Comparison of ENCODE assay signal across 8 mouse cellular contexts in genomic region chr17:23672761-23673160, GRCm38 (mm10). TPM values are rescaled to one million over a fixed set of nuclear protein-coding genes. Genes with fewer than 3 reads are reported as not detected.
DNase-seq lines count a peak whose midpoint lies in the region; ATAC-seq lines count a peak whose summit lies in the region.

No protein-coding gene starts in this region.

- WGBS in forebrain, embryonic 13.5 days: 64% methylated on average over 3 of the region's 3 CpGs
- 51% methylated on average over 3 of the region's 3 CpGs for WGBS in liver, embryonic 13.5 days (ENCODE audit: insufficient replicate concordance)

- H3K4me3 ChIP-seq in erythroblast, embryonic 14.5 days (replicated peaks): peak overlapping the region; percentile 76
- peak overlapping the region; percentile 64 for H3K4me3 ChIP-seq in forebrain, embryonic 13.5 days
- H3K4me3 ChIP-seq in liver, embryonic 13.5 days (replicated peaks): peak overlapping the region; percentile 66

- no peak overlapping the region for H3K27ac ChIP-seq in forebrain, embryonic 13.5 days
- H3K27ac ChIP-seq in liver, embryonic 13.5 days: no peak overlapping the region

- H3K27me3 ChIP-seq in erythroblast, embryonic 14.5 days (ENCODE audit: control insufficient read depth): peaks cover 27% of the 10 kb centered on the region
- H3K27me3 ChIP-seq in forebrain, embryonic 13.5 days: peaks cover 26% of the 10 kb centered on the region
- H3K27me3 ChIP-seq in liver, embryonic 13.5 days: peaks cover 34% of the 10 kb centered on the region

- peak overlapping the region; percentile 67 for H3K4me2 ChIP-seq in forebrain, embryonic 13.5 days
- peak overlapping the region; percentile 83 for H3K4me2 ChIP-seq in liver, embryonic 13.5 days

- H3K9me3 ChIP-seq in erythroblast, embryonic 14.5 days (ENCODE audit: control insufficient read depth, low read length): no peaks in the 10 kb centered on the region
- no peaks in the 10 kb centered on the region for H3K9me3 ChIP-seq in forebrain, embryonic 13.5 days (replicated peaks)
- no peaks in the 10 kb centered on the region for H3K9me3 ChIP-seq in liver, embryonic 13.5 days (replicated peaks)

- H3K4me1 ChIP-seq in erythroblast, embryonic 14.5 days (ENCODE audit: control insufficient read depth): peaks cover 54% of the 10 kb centered on the region
- H3K4me1 ChIP-seq in forebrain, embryonic 13.5 days: peaks cover 42% of the 10 kb centered on the region
- peaks cover 50% of the 10 kb centered on the region for H3K4me1 ChIP-seq in liver, embryonic 13.5 days (replicated peaks)

- DNase-seq in 416B (ENCODE audit: low read depth): peak; percentile 17
- DNase-seq in liver, embryonic 13.5 days: no peak
- no peak for DNase-seq in urinary bladder, adult 18-20 months (ENCODE audit: low spot score in 2 of 2)
- DNase-seq in urinary bladder, adult 2 months (ENCODE audit: low spot score): no peak
- DNase-seq in right cerebral cortex, postnatal 4 days: no peak

- no peak overlapping the region for H3K9ac ChIP-seq in forebrain, embryonic 13.5 days
- H3K9ac ChIP-seq in liver, embryonic 13.5 days: peak overlapping the region; percentile 74

- no peak for ATAC-seq in erythroblast, adult 5-6 weeks (replicated peaks; ENCODE audit: low FRiP score, poor library complexity, severe bottlenecking)
- no peak for ATAC-seq in forebrain, embryonic 13.5 days
- no peak for ATAC-seq in liver, embryonic 13.5 days (ENCODE audit: low read depth)

- H3K36me3 ChIP-seq in erythroblast, embryonic 14.5 days (ENCODE audit: control insufficient read depth): peaks cover 32% of the 10 kb centered on the region
- H3K36me3 ChIP-seq in forebrain, embryonic 13.5 days (ENCODE audit: poor library complexity, severe bottlenecking): peaks cover 28% of the 10 kb centered on the region
- H3K36me3 ChIP-seq in liver, embryonic 13.5 days: peaks cover 25% of the 10 kb centered on the region

RNA-seq across cellular contexts. Expression of gene Hcfc1r1, which starts 0.6 kb away (rescaled TPM):
- polyA plus RNA-seq in erythroblast, embryonic 14.5 days (2012): 35.0 and 35.6 TPM in 2 replicates
- total RNA-seq in erythroblast, adult 5-6 weeks (2015; ENCODE audit: low replicate concordance): 8.6 and 28.0 TPM in 2 replicates
- total RNA-seq in erythroblast, adult 5-6 weeks (2017; ENCODE audit: low replicate concordance): 4.3 and 12.1 TPM in 2 replicates
- polyA plus RNA-seq in forebrain, embryonic 13.5 days (2015; fragmentation: Nextera tagmentation; extraction: Ambion mirVana): 56.8 and 60.3 TPM in 2 replicates
- polyA plus RNA-seq in liver, embryonic 13.5 days (2015; fragmentation: Nextera tagmentation; extraction: Ambion mirVana): 21.6 and 21.9 TPM in 2 replicates
- 136 and 183 TPM in 2 replicates for polyA plus RNA-seq in urinary bladder, adult 2 months (2012; rRNA removed)

RNA-seq across cellular contexts. Expression of gene Thoc6, which starts 0.9 kb away (rescaled TPM):
- polyA plus RNA-seq in erythroblast, embryonic 14.5 days (2012): 8.8 and 10.0 TPM in 2 replicates
- 7.3 and 21.5 TPM in 2 replicates for total RNA-seq in erythroblast, adult 5-6 weeks (2015; ENCODE audit: low replicate concordance)
- total RNA-seq in erythroblast, adult 5-6 weeks (2017; ENCODE audit: low replicate concordance): 5.4 and 5.7 TPM in 2 replicates
- polyA plus RNA-seq in forebrain, embryonic 13.5 days (2015; fragmentation: Nextera tagmentation; extraction: Ambion mirVana): 45.3 and 47.4 TPM in 2 replicates
- 27.6 and 27.8 TPM in 2 replicates for polyA plus RNA-seq in liver, embryonic 13.5 days (2015; fragmentation: Nextera tagmentation; extraction: Ambion mirVana)
- polyA plus RNA-seq in urinary bladder, adult 2 months (2012; rRNA removed): 13.2 and 16.9 TPM in 2 replicates

RNA-seq across cellular contexts. Expression of gene Tnfrsf12a, which starts 4.5 kb away (rescaled TPM):
- 0.05 TPM in 1 of 2 replicates, not detected in the other for polyA plus RNA-seq in erythroblast, embryonic 14.5 days (2012)
- not detected in 2 replicates for total RNA-seq in erythroblast, adult 5-6 weeks (2015; ENCODE audit: low replicate concordance)
- total RNA-seq in erythroblast, adult 5-6 weeks (2017; ENCODE audit: low replicate concordance): 2.0 TPM in 1 of 2 replicates, not detected in the other
- 3.8 and 5.5 TPM in 2 replicates for polyA plus RNA-seq in forebrain, embryonic 13.5 days (2015; fragmentation: Nextera tagmentation; extraction: Ambion mirVana)
- 6.2 and 6.7 TPM in 2 replicates for polyA plus RNA-seq in liver, embryonic 13.5 days (2015; fragmentation: Nextera tagmentation; extraction: Ambion mirVana)
- polyA plus RNA-seq in urinary bladder, adult 2 months (2012; rRNA removed): 17.4 and 26.7 TPM in 2 replicates

RNA-seq across cellular contexts. Expression of gene Cldn6, which starts 6.3 kb away (rescaled TPM):
- not detected in 2 replicates for polyA plus RNA-seq in erythroblast, embryonic 14.5 days (2012)
- not detected in 2 replicates for total RNA-seq in erythroblast, adult 5-6 weeks (2015; ENCODE audit: low replicate concordance)
- not detected in 2 replicates for total RNA-seq in erythroblast, adult 5-6 weeks (2017; ENCODE audit: low replicate concordance)
- polyA plus RNA-seq in forebrain, embryonic 13.5 days (2015; fragmentation: Nextera tagmentation; extraction: Ambion mirVana): 0.30 and 0.50 TPM in 2 replicates
- polyA plus RNA-seq in liver, embryonic 13.5 days (2015; fragmentation: Nextera tagmentation; extraction: Ambion mirVana): 0.68 and 1.3 TPM in 2 replicates
- polyA plus RNA-seq in urinary bladder, adult 2 months (2012; rRNA removed): 0.04 TPM in 1 of 2 replicates, not detected in the other

RNA-seq across cellular contexts. Expression of gene Cldn9, which starts 11.1 kb away (rescaled TPM):
- polyA plus RNA-seq in erythroblast, embryonic 14.5 days (2012): not detected in 2 replicates
- not detected in 2 replicates for total RNA-seq in erythroblast, adult 5-6 weeks (2015; ENCODE audit: low replicate concordance)
- not detected in 2 replicates for total RNA-seq in erythroblast, adult 5-6 weeks (2017; ENCODE audit: low replicate concordance)
- polyA plus RNA-seq in forebrain, embryonic 13.5 days (2015; fragmentation: Nextera tagmentation; extraction: Ambion mirVana): 2.0 and 3.3 TPM in 2 replicates
- polyA plus RNA-seq in liver, embryonic 13.5 days (2015; fragmentation: Nextera tagmentation; extraction: Ambion mirVana): not detected in 2 replicates
- polyA plus RNA-seq in urinary bladder, adult 2 months (2012; rRNA removed): not detected in 2 replicates
